Mouse (Mus musculus): ENCODE data around the gene E2f3.

- no peak for TF ChIP-seq GATA1 (IDR thresholded peaks at IDR 0.05; ENCODE audit: borderline replicate concordance, low read length)
- no peak for TF ChIP-seq CTCF (IDR thresholded peaks at IDR 0.05; ENCODE audit: low read depth, low read length)
- no peak for TF ChIP-seq TAL1 (conservative IDR thresholded peaks at IDR 0.05; ENCODE audit: low read depth, low read length)
- TF ChIP-seq POLR2AphosphoS5 (IDR thresholded peaks at IDR 0.05; ENCODE audit: insufficient replicate concordance, low read depth, low read length) = no peak
These were observed 83.2 kb downstream of the E2f3 start for GRCm38 (mm10) chr13:29902676-29903075.
